Mouse (Mus musculus): ENCODE measurements around the gene Tbxas1. TPM values are rescaled to one million over a fixed set of nuclear protein-coding genes. Genes with fewer than 3 reads are reported as not detected.

Tbxas1 gene
- polyA plus RNA-seq, 1 experiment from 2014 or later: 12.8 TPM

- H3K9ac ChIP-seq (ENCODE audit: low read depth, low read length): no peak overlapping the region
- no peaks in the 10 kb centered on the region; the same call in 1 of the 2 replicates for H3K4me1 ChIP-seq (ENCODE audit: control insufficient read depth, low read depth, low read length)
- H3K27ac ChIP-seq (ENCODE audit: low read length): no peak overlapping the region
- H3K4me2 ChIP-seq (ENCODE audit: low read depth, low read length): no peak overlapping the region
- no peaks in the 10 kb centered on the region for H3K36me3 ChIP-seq (ENCODE audit: control insufficient read depth, insufficient read depth)
- peaks cover 14% of the 10 kb centered on the region for H3K27me3 ChIP-seq (ENCODE audit: control insufficient read depth, insufficient read depth, low read depth, low read length)
- peak; percentile 60; the same call in 1 of the 2 replicates for ATAC-seq (ENCODE audit: low read depth)
- 48% methylated on average over 3 of the region's 3 CpGs for WGBS (ENCODE audit: insufficient replicate concordance)
- no peaks in the 10 kb centered on the region for H3K9me3 ChIP-seq (replicated peaks; ENCODE audit: control insufficient read depth, low read length)
- no peak overlapping the region for H3K4me3 ChIP-seq (ENCODE audit: low read depth, low read length)
Measured at GRCm38 (mm10) chr6:39112701-39113100, 237.5 kb downstream of the Tbxas1 start.

- H3K36me3 ChIP-seq (ENCODE audit: control insufficient read depth, insufficient read depth): no peaks in the 10 kb centered on the region
- 63% methylated on average over 3 of the region's 3 CpGs for WGBS (ENCODE audit: insufficient replicate concordance)
- no peak overlapping the region for H3K4me2 ChIP-seq (ENCODE audit: low read depth, low read length)
- no peaks in the 10 kb centered on the region; the same call in 1 of the 2 replicates for H3K4me1 ChIP-seq (ENCODE audit: control insufficient read depth, low read depth, low read length)
- no peaks in the 10 kb centered on the region for H3K9me3 ChIP-seq (replicated peaks; ENCODE audit: control insufficient read depth, low read length)
- H3K9ac ChIP-seq (ENCODE audit: low read depth, low read length): no peak overlapping the region
- H3K4me3 ChIP-seq (ENCODE audit: low read depth, low read length): no peak overlapping the region
- ATAC-seq (ENCODE audit: low read depth): no peak
- H3K27ac ChIP-seq (ENCODE audit: low read length): no peak overlapping the region
- H3K27me3 ChIP-seq (ENCODE audit: control insufficient read depth, insufficient read depth, low read depth, low read length): peaks cover 19% of the 10 kb centered on the region
Measured at GRCm38 (mm10) chr6:39113141-39113540, 237.9 kb downstream of the Tbxas1 start.

- H3K4me1 ChIP-seq (ENCODE audit: control insufficient read depth, low read depth, low read length): peaks cover 2% of the 10 kb centered on the region
- no peaks in the 10 kb centered on the region for H3K36me3 ChIP-seq (ENCODE audit: control insufficient read depth, insufficient read depth)
- no peak for ATAC-seq (ENCODE audit: low read depth)
- no peak overlapping the region for H3K4me3 ChIP-seq (ENCODE audit: low read depth, low read length)
- H3K4me2 ChIP-seq (ENCODE audit: low read depth, low read length): no peak overlapping the region
- H3K27ac ChIP-seq (ENCODE audit: low read length): no peak overlapping the region
- no peak overlapping the region for H3K9ac ChIP-seq (ENCODE audit: low read depth, low read length)
- H3K27me3 ChIP-seq (ENCODE audit: control insufficient read depth, insufficient read depth, low read depth, low read length): peaks cover 37% of the 10 kb centered on the region
- WGBS (ENCODE audit: insufficient replicate concordance): 44% methylated on average over 1 of the region's 1 CpGs
- H3K9me3 ChIP-seq (replicated peaks; ENCODE audit: control insufficient read depth, low read length): peaks cover 3% of the 10 kb centered on the region
Measured at GRCm38 (mm10) chr6:39115438-39115837, 240.2 kb downstream of the Tbxas1 start.

DNA sequence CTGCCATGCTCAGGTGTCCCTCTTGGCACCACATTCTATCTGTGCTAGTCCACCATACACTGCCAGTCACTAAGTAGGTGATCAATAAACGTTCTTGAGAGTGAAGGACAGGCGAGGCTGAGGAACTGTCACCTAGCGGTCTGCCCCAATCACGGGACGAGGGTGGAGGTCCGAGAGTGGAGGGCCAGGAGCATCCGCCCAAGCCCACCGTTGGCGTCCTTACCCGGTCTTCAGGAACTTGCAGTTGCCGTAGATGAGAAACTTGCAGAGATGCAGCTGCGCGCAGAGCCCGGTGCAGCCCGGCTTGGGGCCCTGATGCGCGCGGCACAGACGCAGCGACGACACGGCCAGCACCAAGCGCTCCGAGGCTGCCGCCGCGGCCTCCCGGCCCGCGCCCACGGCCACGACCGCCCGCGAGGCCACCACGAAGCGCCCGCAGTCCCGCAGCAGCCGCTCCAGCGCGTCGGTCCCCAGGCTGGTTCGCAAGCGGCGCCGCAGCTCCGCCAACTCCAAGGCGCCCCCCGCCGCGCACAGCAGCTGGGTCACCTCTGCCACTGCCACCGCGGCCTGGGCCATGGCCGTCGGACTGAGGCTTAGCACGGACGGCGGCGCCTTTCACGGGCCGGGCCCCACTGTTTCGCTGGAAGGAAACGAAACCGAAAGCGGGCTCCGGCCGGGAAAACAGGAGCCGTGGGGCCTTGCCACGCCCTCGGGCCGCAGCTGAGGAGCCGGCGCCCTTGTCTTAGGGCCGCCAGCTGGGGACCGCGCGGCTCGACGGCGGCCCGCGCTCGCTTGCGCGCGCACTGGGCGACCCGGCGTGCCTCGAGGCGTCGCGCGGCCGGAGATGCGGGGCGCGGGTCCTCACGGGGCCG, 242.6 kb downstream of the Tbxas1 start, which contains the start of gene Parp12:
Gene Parp12, minus strand, starts transcription at position 766 of the 872 bp plus-strand sequence.
- Histone ChIP-seq H3K4me3 (ENCODE audit: low read depth, low read length) (peak within 1 kb of the TSS; percentile 88), H3K36me3 (ENCODE audit: control insufficient read depth, insufficient read depth) (no peaks in the 10 kb centered on the region), H3K9me3 (replicated peaks; ENCODE audit: control insufficient read depth, low read length) (peaks cover 3% of the 10 kb centered on the region), H3K9ac (ENCODE audit: low read depth, low read length) (peak within 1 kb of the TSS; percentile 75), H3K27ac (ENCODE audit: low read length) (peak within 1 kb of the TSS; percentile 62), H3K4me2 (ENCODE audit: low read depth, low read length) (peak within 1 kb of the TSS; percentile 82), H3K27me3 (ENCODE audit: control insufficient read depth, insufficient read depth, low read depth, low read length) (peaks cover 45% of the 10 kb centered on the region), H3K4me1 (ENCODE audit: control insufficient read depth, low read depth, low read length) (peaks cover 2% of the 10 kb centered on the region)
- peak; percentile 85 for ATAC-seq (ENCODE audit: low read depth)
- under 1% methylated on average over 84 of the region's 101 CpGs for WGBS (ENCODE audit: insufficient replicate concordance)

GRCm38 (mm10) chr6:39118456-39118881, 243.3 kb downstream of the Tbxas1 start:
- H3K9ac ChIP-seq (ENCODE audit: low read depth, low read length): peak overlapping the region; percentile 75
- H3K4me1 ChIP-seq (ENCODE audit: control insufficient read depth, low read depth, low read length): peaks cover 2% of the 10 kb centered on the region
- peak overlapping the region; percentile 23; the same call in 1 of the 2 replicates for H3K27ac ChIP-seq (ENCODE audit: low read length)
- H3K9me3 ChIP-seq (replicated peaks; ENCODE audit: control insufficient read depth, low read length): peaks cover 3% of the 10 kb centered on the region
- WGBS (ENCODE audit: insufficient replicate concordance): 14% methylated on average over 49 of the region's 49 CpGs
- peak overlapping the region; percentile 88 for H3K4me3 ChIP-seq (ENCODE audit: low read depth, low read length)
- H3K4me2 ChIP-seq (ENCODE audit: low read depth, low read length): peak overlapping the region; percentile 82
- peak; percentile 8; the same call in 1 of the 2 replicates for ATAC-seq (ENCODE audit: low read depth)
- peaks cover 45% of the 10 kb centered on the region for H3K27me3 ChIP-seq (ENCODE audit: control insufficient read depth, insufficient read depth, low read depth, low read length)
- H3K36me3 ChIP-seq (ENCODE audit: control insufficient read depth, insufficient read depth): no peaks in the 10 kb centered on the region

DNA sequence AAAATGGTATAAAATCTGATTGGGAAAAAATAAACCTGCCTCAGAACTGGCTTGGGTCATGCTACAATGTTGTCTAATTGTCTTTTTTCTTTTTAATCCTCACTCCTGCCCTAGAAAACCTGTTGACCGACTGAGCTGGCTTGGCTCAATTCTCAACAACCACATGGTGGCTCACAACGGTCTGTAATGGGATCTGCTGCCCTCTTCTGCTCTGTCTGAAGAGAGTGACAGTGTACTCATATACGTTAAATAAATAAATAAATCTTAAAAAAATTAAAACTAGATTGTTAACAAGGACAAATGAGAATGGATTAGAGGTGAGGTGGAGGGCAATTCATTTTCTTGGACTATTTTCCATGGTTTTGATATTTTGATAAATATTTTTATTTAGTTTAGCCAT, 245.5 kb downstream of the Tbxas1 start:
- no peak for ATAC-seq (ENCODE audit: low read depth)
- H3K4me2 ChIP-seq (ENCODE audit: low read depth, low read length): no peak overlapping the region
- peaks cover 3% of the 10 kb centered on the region for H3K9me3 ChIP-seq (replicated peaks; ENCODE audit: control insufficient read depth, low read length)
- peaks cover 2% of the 10 kb centered on the region for H3K4me1 ChIP-seq (ENCODE audit: control insufficient read depth, low read depth, low read length)
- H3K4me3 ChIP-seq (ENCODE audit: low read depth, low read length): no peak overlapping the region
- H3K36me3 ChIP-seq (ENCODE audit: control insufficient read depth, insufficient read depth): no peaks in the 10 kb centered on the region
- H3K9ac ChIP-seq (ENCODE audit: low read depth, low read length): no peak overlapping the region
- WGBS (ENCODE audit: insufficient replicate concordance): 41% methylated on average over 3 of the region's 3 CpGs
- peaks cover 45% of the 10 kb centered on the region for H3K27me3 ChIP-seq (ENCODE audit: control insufficient read depth, insufficient read depth, low read depth, low read length)
- H3K27ac ChIP-seq (ENCODE audit: low read length): no peak overlapping the region

GRCm38 (mm10) chr6:39124719-39125118, 249.5 kb downstream of the Tbxas1 start:
- no peaks in the 10 kb centered on the region for H3K9me3 ChIP-seq (replicated peaks; ENCODE audit: control insufficient read depth, low read length)

GRCm38 (mm10) chr6:39131480-39131879, 256.3 kb downstream of the Tbxas1 start:
- no peak overlapping the region for H3K27ac ChIP-seq (ENCODE audit: low read length)
- WGBS (ENCODE audit: insufficient replicate concordance): 48% methylated on average over 4 of the region's 4 CpGs
- no peak overlapping the region for H3K9ac ChIP-seq (ENCODE audit: low read depth, low read length)
- H3K9me3 ChIP-seq (replicated peaks; ENCODE audit: control insufficient read depth, low read length): no peaks in the 10 kb centered on the region
- H3K4me3 ChIP-seq (ENCODE audit: low read depth, low read length): no peak overlapping the region
- ATAC-seq (ENCODE audit: low read depth): no peak
- no peaks in the 10 kb centered on the region for H3K27me3 ChIP-seq (ENCODE audit: control insufficient read depth, insufficient read depth, low read depth, low read length)
- H3K36me3 ChIP-seq (ENCODE audit: control insufficient read depth, insufficient read depth): peaks cover 6% of the 10 kb centered on the region; the same call in 1 of the 2 replicates
- H3K4me1 ChIP-seq (ENCODE audit: control insufficient read depth, low read depth, low read length): no peaks in the 10 kb centered on the region
- H3K4me2 ChIP-seq (ENCODE audit: low read depth, low read length): no peak overlapping the region

More at GRCm38 (mm10) chr6:39124719-39125118, 249.5 kb downstream of the Tbxas1 start:
- Histone ChIP-seq H3K9ac (ENCODE audit: low read depth, low read length) (no peak overlapping the region), H3K4me1 (ENCODE audit: control insufficient read depth, low read depth, low read length) (no peaks in the 10 kb centered on the region), H3K4me3 (ENCODE audit: low read depth, low read length) (no peak overlapping the region), H3K4me2 (ENCODE audit: low read depth, low read length) (no peak overlapping the region), H3K27ac (ENCODE audit: low read length) (no peak overlapping the region), H3K27me3 (ENCODE audit: control insufficient read depth, insufficient read depth, low read depth, low read length) (peaks cover 11% of the 10 kb centered on the region), H3K36me3 (ENCODE audit: control insufficient read depth, insufficient read depth) (no peaks in the 10 kb centered on the region)
- no peak for ATAC-seq (ENCODE audit: low read depth)

DNA sequence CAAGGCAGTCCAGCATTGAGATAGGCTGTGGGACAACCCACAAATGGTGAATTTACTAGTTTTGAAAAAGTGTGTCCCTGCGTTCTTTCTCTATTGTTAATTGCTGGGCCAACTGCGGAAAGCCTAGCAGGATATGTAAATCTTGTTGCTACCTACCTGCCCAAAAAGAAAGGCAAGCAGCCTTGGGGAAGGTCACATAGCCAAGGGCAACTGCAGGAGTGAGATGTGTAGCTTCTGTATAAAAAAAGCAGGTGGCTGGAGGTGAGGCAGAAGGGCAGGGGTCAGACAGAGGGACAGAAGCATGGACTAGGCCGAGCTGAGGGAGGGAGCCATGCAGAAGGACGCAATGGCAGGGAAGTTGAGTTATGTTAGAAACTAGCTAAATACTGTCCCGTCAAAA, 257.4 kb downstream of the Tbxas1 start:
- Histone ChIP-seq H3K27ac (ENCODE audit: low read length) (no peak overlapping the region), H3K9me3 (replicated peaks; ENCODE audit: control insufficient read depth, low read length) (no peaks in the 10 kb centered on the region), H3K4me1 (ENCODE audit: control insufficient read depth, low read depth, low read length) (no peaks in the 10 kb centered on the region), H3K9ac (ENCODE audit: low read depth, low read length) (no peak overlapping the region), H3K36me3 (ENCODE audit: control insufficient read depth, insufficient read depth) (peaks cover 6% of the 10 kb centered on the region; the same call in 1 of the 2 replicates), H3K27me3 (ENCODE audit: control insufficient read depth, insufficient read depth, low read depth, low read length) (no peaks in the 10 kb centered on the region), H3K4me2 (ENCODE audit: low read depth, low read length) (no peak overlapping the region), H3K4me3 (ENCODE audit: low read depth, low read length) (no peak overlapping the region)
- no peak for ATAC-seq (ENCODE audit: low read depth)
- WGBS (ENCODE audit: insufficient replicate concordance): 65% methylated on average over 5 of the region's 5 CpGs

Data from liver, embryonic 16.5 days (tissue).